Mouse (Mus musculus) thymus, postnatal 4 days (tissue): Measurements from ENCODE around the gene Il3ra.

Experiments used
- DNase-seq: peaks from one replicate; pipeline ENCODE4 v3.0.0; 2021

Gene Il3ra

GRCm38 (mm10) chr14:14355360-14355646 lies 9.2 kb downstream of the Il3ra start:
- no peak for DNase-seq

GRCm38 (mm10) chr14:14395535-14395934 lies 49.5 kb downstream of the Il3ra start:
- no peak for DNase-seq

GRCm38 (mm10) chr14:14400998-14401397 lies 54.9 kb downstream of the Il3ra start, which contains the start of gene Olfr721-ps1:
Gene Olfr721-ps1 (plus strand): TSS chr14:14401298.
- DNase-seq = no peak
